Mouse (Mus musculus) megakaryocyte, embryonic 14.5 days (primary cell): ENCODE results near the gene Gm13275. TPM values are rescaled to one million over a fixed set of nuclear protein-coding genes. Genes with fewer than 3 reads are reported as not detected.
"Not testable (repeated sequence)": the region's sequence is repeated elsewhere in the genome, so short reads cannot be mapped to it uniquely, and the experiment has no call there.

Experiments used
- H3K27me3 ChIP-seq: replicated peaks from 2 replicates; pipeline ENCODE3; 2012; ENCODE audit warnings: inconsistent platforms
- H3K36me3 ChIP-seq: replicated peaks from 2 replicates; pipeline ENCODE3; 2012; ENCODE audit warnings: low read length, inconsistent platforms, mixed read lengths
- H3K4me1 ChIP-seq: 2 replicates; pipeline ENCODE4 v1.6.1; 2012; ENCODE audit warnings: inconsistent platforms
- H3K4me3 ChIP-seq: replicated peaks from 2 replicates; pipeline ENCODE3; 2012; ENCODE audit warnings: moderate library complexity, mild to moderate bottlenecking, inconsistent platforms
- H3K9me3 ChIP-seq: 2 replicates; pipeline ENCODE4 v1.6.1; 2012; ENCODE audit warnings: inconsistent platforms
- FLI1 ChIP-seq: IDR thresholded peaks from 2 replicates; pipeline ENCODE4 v1.6.1; 2012; ENCODE audit warnings: low read length, inconsistent platforms, mixed read lengths
- GATA1 ChIP-seq: IDR thresholded peaks from 3 replicates; pipeline ENCODE4 v1.6.1; 2012; ENCODE audit warnings: mixed read lengths, low read length, inconsistent platforms, borderline replicate concordance
- polyA plus RNA-seq: library from polyadenylated mRNA; stranded (reverse); fragments of >175 nt; gene quantifications from 2 replicates; pipeline ENCODE4 v1.2.3, GENCODE M21; 2012; ENCODE audit warnings: low replicate concordance; ENCODE audit not compliant: insufficient read depth

Gene Gm13275
- polyA plus RNA-seq, 1 experiment, result 0.64 TPM

DNA sequence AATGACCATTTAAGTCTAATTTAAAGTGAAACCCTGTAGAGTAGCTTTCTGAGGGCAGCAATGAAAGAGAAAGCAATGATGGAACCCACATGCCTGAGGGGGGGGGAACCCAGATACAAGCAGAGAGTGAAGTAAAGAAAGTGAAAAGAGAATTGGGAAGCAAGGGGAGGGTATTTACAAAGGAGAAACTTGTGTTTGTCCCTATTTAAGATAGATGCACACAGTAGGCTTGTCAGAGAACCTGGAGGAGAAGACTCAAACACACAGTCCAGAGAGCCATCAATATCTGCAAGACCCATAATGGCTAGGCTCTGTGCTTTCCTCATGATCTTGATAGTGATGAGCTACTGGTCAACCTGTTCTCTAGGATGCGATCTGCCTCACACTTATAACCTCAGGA, 25.4 kb downstream of the Gm13275 start, which contains the start of gene Ifna11:
Ifna11 (plus strand) TSS at position 301 of the 400 bp plus-strand sequence.
- Histone ChIP-seq H3K27me3 (peaks cover 2% of the 10 kb centered on the region), H3K4me3 (no peak within 1 kb of the TSS), H3K9me3 (no peaks in the 10 kb centered on the region), H3K36me3 (no peaks in the 10 kb centered on the region), H3K4me1 (0 out of 2 replicates have a peak, but pooled peaks cover 3% of the 10 kb centered on the region)
- TF ChIP-seq FLI1, result no peak
- no peak for TF ChIP-seq GATA1

GRCm38 (mm10) chr4:88822995-88823394, 28.7 kb downstream of the Gm13275 start:
- Histone ChIP-seq H3K27me3 (peaks cover 2% of the 10 kb centered on the region), H3K4me3 (no peak overlapping the region), H3K36me3 (no peaks in the 10 kb centered on the region), H3K4me1 (0 out of 2 replicates have a peak, but pooled peaks cover 3% of the 10 kb centered on the region), H3K9me3 (no peaks in the 10 kb centered on the region)
- no peak for TF ChIP-seq GATA1
- no peak for TF ChIP-seq FLI1

DNA sequence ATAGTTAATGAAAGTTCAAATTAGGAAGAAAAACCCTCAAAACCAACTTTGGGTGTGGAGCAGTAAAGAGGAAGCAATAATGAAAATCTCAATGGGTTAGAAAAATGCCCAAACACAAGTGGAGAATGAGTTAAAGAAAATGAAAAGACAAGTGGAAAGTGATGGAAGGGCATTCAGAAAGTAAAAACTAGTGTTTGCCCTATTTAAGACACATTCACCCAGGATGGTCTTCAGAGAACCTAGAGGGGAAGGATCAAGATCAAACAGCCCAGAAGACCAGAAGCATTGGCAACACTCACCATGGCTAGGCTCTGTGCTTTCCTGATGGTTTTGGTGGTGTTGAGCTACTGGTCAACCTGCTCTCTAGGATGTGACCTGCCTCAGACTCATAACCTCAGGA, 32.8 kb downstream of the Gm13275 start, which contains the start of gene Ifna6:
Ifna6 (plus strand) TSS at position 301 of the 400 bp plus-strand sequence.
- peaks cover 13% of the 10 kb centered on the region for H3K4me1 ChIP-seq
- not testable (repeated sequence) for H3K27me3 ChIP-seq, H3K36me3 ChIP-seq, H3K4me3 ChIP-seq, H3K9me3 ChIP-seq

DNA sequence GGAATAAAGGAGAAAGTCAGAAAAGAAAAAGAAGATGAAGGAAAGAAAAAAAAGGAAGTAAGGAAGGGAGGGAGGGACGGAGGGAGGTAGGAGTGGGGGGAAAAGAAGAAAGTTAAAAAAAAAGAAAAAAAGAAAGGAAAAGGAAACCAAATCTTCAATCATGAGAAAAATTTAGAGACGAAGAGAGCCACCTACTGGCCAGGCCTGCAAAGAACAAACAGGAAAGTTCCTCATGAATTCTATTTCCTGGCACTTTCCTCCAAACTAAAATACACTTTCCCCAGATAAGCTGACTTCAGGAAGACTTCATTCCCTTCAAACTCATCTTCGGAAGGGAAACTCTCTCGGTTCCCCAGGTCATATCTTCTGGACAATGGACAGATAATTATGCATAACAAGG, 36.2 kb downstream of the Gm13275 start:
- no peak overlapping the region for H3K4me3 ChIP-seq
- peaks cover 11% of the 10 kb centered on the region for H3K4me1 ChIP-seq
- no peaks in the 10 kb centered on the region for H3K27me3 ChIP-seq
- no peaks in the 10 kb centered on the region for H3K9me3 ChIP-seq
- H3K36me3 ChIP-seq, result no peaks in the 10 kb centered on the region
- TF ChIP-seq FLI1 (no peak), GATA1 (no peak)

- not testable (repeated sequence) for H3K27me3 ChIP-seq, H3K4me3 ChIP-seq, H3K36me3 ChIP-seq, H3K9me3 ChIP-seq, H3K4me1 ChIP-seq
Observed at GRCm38 (mm10) chr4:88835225-88835624, 40.9 kb downstream of the Gm13275 start, which contains the start of gene Ifna5. Ifna5 (plus strand) TSS chr4:88835525.

DNA sequence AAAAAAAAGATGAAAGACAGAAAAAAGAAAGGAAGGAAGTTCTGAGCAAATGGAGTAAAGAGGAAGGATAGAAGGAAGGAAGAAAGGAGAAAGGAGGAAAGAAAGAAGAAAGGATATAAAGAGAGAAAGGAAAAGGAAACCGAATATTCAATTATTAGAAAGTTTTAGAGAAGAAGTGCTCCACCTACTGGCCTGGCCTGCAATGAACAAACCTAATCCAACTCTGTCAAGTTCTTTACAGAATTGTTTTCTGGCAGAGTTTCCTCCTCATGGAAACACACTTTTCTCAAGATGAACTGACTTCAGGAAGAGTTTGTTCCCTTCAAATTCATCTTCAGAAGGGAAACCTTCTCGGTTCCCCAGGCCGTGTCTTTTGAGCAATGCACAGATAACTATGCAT, 44.5 kb downstream of the Gm13275 start:
- Histone ChIP-seq H3K9me3 (no peaks in the 10 kb centered on the region), H3K4me3 (no peak overlapping the region), H3K36me3 (no peaks in the 10 kb centered on the region), H3K27me3 (peaks cover 7% of the 10 kb centered on the region), H3K4me1 (peaks cover 4% of the 10 kb centered on the region; the same call in 1 of the 2 replicates)
- TF ChIP-seq FLI1, result no peak
- TF ChIP-seq GATA1, result no peak

DNA sequence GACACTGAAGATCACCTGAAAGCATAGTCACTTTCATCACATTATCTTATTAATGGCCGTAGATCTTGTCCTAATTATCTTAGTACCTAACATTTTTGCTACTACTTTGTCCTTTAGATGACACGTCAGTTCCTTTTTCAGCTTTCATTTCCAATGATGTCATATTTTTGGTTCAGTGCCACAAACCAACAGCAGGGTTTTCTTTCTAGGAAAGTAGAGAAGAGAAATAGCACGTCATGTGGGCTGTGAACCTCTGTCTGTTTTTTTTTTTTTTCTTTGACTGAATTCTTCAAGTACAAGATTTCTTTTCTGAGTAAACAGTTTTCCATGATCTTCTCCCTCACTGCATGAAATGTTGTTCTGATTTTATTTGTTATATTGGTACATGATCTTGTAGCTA, 45.8 kb downstream of the Gm13275 start:
- Histone ChIP-seq H3K36me3 (no peaks in the 10 kb centered on the region), H3K4me1 (peaks cover 4% of the 10 kb centered on the region; the same call in 1 of the 2 replicates), H3K9me3 (no peaks in the 10 kb centered on the region), H3K4me3 (no peak overlapping the region), H3K27me3 (peaks cover 7% of the 10 kb centered on the region)
- no peak for TF ChIP-seq FLI1
- no peak for TF ChIP-seq GATA1

DNA sequence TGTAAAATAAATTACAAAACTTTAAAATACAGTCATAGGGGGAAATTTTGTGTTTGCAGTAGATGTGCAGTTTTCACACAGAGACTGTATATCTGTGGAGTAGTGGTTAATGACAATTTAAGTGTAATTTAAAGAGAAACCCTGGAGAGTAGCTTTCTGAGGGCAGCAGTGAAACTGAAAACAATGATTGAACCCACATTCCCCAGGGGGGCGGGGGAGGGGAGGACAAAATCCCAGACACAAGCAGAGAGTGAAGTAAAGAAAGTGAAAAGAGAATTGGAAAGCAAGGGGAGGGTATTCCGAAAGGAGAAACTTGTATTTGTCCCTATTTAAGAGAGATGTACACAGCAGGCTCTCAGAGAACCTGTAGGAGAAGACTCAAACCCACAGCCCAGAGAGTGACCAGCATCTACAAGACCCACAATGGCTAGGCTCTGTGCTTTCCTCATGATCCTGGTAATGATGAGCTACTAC, 47.2 kb downstream of the Gm13275 start, which contains the start of gene Ifna4:
Ifna4 (plus strand) TSS at position 424 of the 474 bp plus-strand sequence.
- no peak for TF ChIP-seq FLI1
- no peak for TF ChIP-seq GATA1
- Histone ChIP-seq H3K4me3 (no peak within 1 kb of the TSS), H3K9me3 (no peaks in the 10 kb centered on the region), H3K36me3 (no peaks in the 10 kb centered on the region), H3K27me3 (peaks cover 5% of the 10 kb centered on the region), H3K4me1 (peaks cover 4% of the 10 kb centered on the region; the same call in 1 of the 2 replicates)

Other genes with a start within 250 kb of the Gm13275 start
- not detected in 2 replicates for gene Ifna15, start 236.2 kb upstream of the Gm13275 start, polyA plus RNA-seq
- gene Ifna14, start 222.7 kb upstream of the Gm13275 start, polyA plus RNA-seq, result not detected in 2 replicates
- not detected in 2 replicates for gene Ifna9, start 202.1 kb upstream of the Gm13275 start, polyA plus RNA-seq
- not detected in 2 replicates for gene Ifna12, start 191.1 kb upstream of the Gm13275 start, polyA plus RNA-seq
- gene C87499, start 160.1 kb upstream of the Gm13275 start, polyA plus RNA-seq, result not detected in 2 replicates
- gene Ifna13, start 150.0 kb upstream of the Gm13275 start, polyA plus RNA-seq, result not detected in 2 replicates
- gene Ifna16, start 117.6 kb upstream of the Gm13275 start, polyA plus RNA-seq, result not detected in 2 replicates
- not detected in 2 replicates for gene Ifna2, start 110.6 kb upstream of the Gm13275 start, polyA plus RNA-seq
- gene Ifnab, start 103.1 kb upstream of the Gm13275 start, polyA plus RNA-seq, result not detected in 2 replicates
- gene Gm26566, start 72.7 kb upstream of the Gm13275 start, polyA plus RNA-seq, result 0.27 TPM in 1 of 2 replicates, not detected in the other
- gene Klhl9, start 72.0 kb upstream of the Gm13275 start, polyA plus RNA-seq, result 1.4 and 2.6 TPM in 2 replicates
- not detected in 2 replicates for gene Gm13271, start 39.6 kb upstream of the Gm13275 start, polyA plus RNA-seq
- gene Gm13283, start 34.4 kb upstream of the Gm13275 start, polyA plus RNA-seq, result not detected in 2 replicates
- gene Gm13290, start 20.7 kb upstream of the Gm13275 start, polyA plus RNA-seq, result not detected in 2 replicates
- gene Gm13289, start 17.6 kb upstream of the Gm13275 start, polyA plus RNA-seq, result not detected in 2 replicates
- gene Gm13272, start 14.6 kb upstream of the Gm13275 start, polyA plus RNA-seq, result not detected in 2 replicates
- gene Ifnz, start 12.4 kb upstream of the Gm13275 start, polyA plus RNA-seq, result not detected in 2 replicates
- not detected in 2 replicates for gene Gm13276, start 8.8 kb upstream of the Gm13275 start, polyA plus RNA-seq
- gene Gm13277, start 5.9 kb upstream of the Gm13275 start, polyA plus RNA-seq, result not detected in 2 replicates
- gene Gm13278, start 2.9 kb upstream of the Gm13275 start, polyA plus RNA-seq, result not detected in 2 replicates
- gene Gm13279, start 2.9 kb downstream of the Gm13275 start, polyA plus RNA-seq, result not detected in 2 replicates
- not detected in 2 replicates for gene Gm13285, start 5.2 kb downstream of the Gm13275 start, polyA plus RNA-seq
- gene Gm13287, start 8.8 kb downstream of the Gm13275 start, polyA plus RNA-seq, result 0.64 TPM in 1 of 2 replicates, not detected in the other
- gene Gm13288, start 11.0 kb downstream of the Gm13275 start, polyA plus RNA-seq, result not detected in 2 replicates
- not detected in 2 replicates for gene Ifna7, start 21.7 kb downstream of the Gm13275 start, polyA plus RNA-seq
- not detected in 2 replicates for gene Ifna11, start 25.5 kb downstream of the Gm13275 start, polyA plus RNA-seq
- gene Ifna6, start 32.9 kb downstream of the Gm13275 start, polyA plus RNA-seq, result not detected in 2 replicates
- not detected in 2 replicates for gene Ifna5, start 41.0 kb downstream of the Gm13275 start, polyA plus RNA-seq
- not detected in 2 replicates for gene Ifna4, start 47.4 kb downstream of the Gm13275 start, polyA plus RNA-seq
- not detected in 2 replicates for gene Ifna1, start 55.6 kb downstream of the Gm13275 start, polyA plus RNA-seq
- not detected in 2 replicates for gene Ifne, start 85.7 kb downstream of the Gm13275 start, polyA plus RNA-seq